Mouse (Mus musculus): ENCODE measurements around the gene Dock2. TPM values are rescaled to one million over a fixed set of nuclear protein-coding genes. Genes with fewer than 3 reads are reported as not detected.
"Not testable (repeated sequence)": the region's sequence is repeated elsewhere in the genome, so short reads cannot be mapped to it uniquely, and the experiment has no call there.

Gene Dock2
- polyA plus RNA-seq, 1 experiment from 2014 or later = 0.53 TPM

DNA sequence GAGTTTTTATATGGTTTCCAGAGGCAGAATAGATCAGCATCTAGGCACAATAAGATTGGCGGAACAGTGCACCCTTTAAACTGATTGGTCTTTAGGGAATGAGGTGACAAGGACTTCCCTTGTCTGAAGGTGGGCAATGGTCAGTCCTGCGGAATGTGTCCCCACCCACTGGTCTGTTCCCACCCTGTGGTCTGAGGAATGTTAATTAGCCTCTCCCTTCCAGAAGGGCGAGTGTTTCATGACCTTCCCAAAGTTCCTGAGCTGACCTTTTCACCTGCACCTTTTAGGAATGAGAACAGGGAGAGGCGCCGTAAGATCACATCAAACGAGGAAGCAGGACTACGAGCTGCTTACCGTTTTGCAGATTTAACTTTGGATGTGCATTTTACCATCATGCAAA lies 14.4 kb upstream of the Dock2 start:
- H3K4me3 ChIP-seq (ENCODE audit: low read depth, low read length); ATAC-seq (replicated peaks; ENCODE audit: insufficient number of reproducible peaks, low FRiP score, low TSS enrichment, low read depth); H3K27ac ChIP-seq (replicated peaks; ENCODE audit: low read depth, low read length); H3K4me2 ChIP-seq (ENCODE audit: low read depth, low read length); H3K36me3 ChIP-seq (replicated peaks; ENCODE audit: control insufficient read depth, insufficient read depth, low read depth, low read length); H3K4me1 ChIP-seq (ENCODE audit: control insufficient read depth, insufficient read depth, low read length); DNase-seq (ENCODE audit: low spot score); H3K9ac ChIP-seq (replicated peaks; ENCODE audit: low read length); H3K27me3 ChIP-seq (ENCODE audit: control insufficient read depth, insufficient read depth, low read length); H3K9me3 ChIP-seq (replicated peaks; ENCODE audit: control insufficient read depth, low read length): not testable (repeated sequence)
- 51% methylated on average over 7 of the region's 8 CpGs for WGBS

DNA sequence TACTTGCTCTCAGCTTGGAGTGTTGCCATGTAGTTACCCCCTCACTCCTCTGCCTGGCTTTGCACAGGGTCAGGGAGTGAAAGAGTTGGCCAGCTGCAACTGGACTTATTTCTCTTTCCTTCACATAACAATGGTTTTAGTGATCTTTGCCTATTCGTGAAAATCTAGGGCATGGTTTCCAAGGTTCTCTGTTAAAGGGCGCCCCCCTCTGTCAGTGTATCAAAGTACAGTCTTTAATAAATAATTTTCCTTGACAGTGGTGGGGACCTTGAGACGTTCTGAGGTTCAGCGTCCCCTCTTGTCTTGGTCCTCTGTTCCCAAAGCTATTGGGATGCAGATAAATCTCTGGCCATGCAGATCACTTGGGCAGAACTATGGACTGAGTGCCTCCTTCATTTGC lies 12.4 kb upstream of the Dock2 start:
- H3K4me2 ChIP-seq (ENCODE audit: low read depth, low read length) = no peak overlapping the region
- no peak overlapping the region for H3K27ac ChIP-seq (replicated peaks; ENCODE audit: low read depth, low read length)
- H3K9ac ChIP-seq (replicated peaks; ENCODE audit: low read length) = no peak overlapping the region
- H3K4me1 ChIP-seq (ENCODE audit: control insufficient read depth, insufficient read depth, low read length) = no peaks in the 10 kb centered on the region
- WGBS = 33% methylated on average over 4 of the region's 4 CpGs
- no peaks in the 10 kb centered on the region for H3K27me3 ChIP-seq (ENCODE audit: control insufficient read depth, insufficient read depth, low read length)
- H3K9me3 ChIP-seq (replicated peaks; ENCODE audit: control insufficient read depth, low read length) = no peaks in the 10 kb centered on the region
- DNase-seq (ENCODE audit: low spot score) (peak; percentile 10), ATAC-seq (replicated peaks; ENCODE audit: insufficient number of reproducible peaks, low FRiP score, low TSS enrichment, low read depth) (no peak)
- H3K4me3 ChIP-seq (ENCODE audit: low read depth, low read length) = no peak overlapping the region
- H3K36me3 ChIP-seq (replicated peaks; ENCODE audit: control insufficient read depth, insufficient read depth, low read depth, low read length) = no peaks in the 10 kb centered on the region

DNA sequence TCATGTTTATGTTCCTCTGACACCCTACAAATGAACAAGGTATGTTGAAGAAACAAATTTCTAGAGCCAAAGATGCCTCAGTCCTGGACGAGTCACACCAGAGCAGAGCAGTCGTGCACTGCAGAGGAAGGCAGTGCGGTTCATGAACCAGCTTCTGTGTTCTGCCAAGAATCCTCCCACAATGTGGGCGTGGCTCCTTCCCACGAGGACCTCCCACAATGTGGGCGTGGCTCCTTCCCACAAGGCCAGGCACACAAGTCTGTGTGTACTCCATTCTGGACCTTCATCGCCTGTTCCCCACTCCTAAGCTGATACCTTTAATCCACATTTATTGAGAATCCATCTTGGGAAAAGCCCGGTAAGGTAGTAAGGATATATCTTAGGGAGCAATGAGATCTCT lies 8.2 kb upstream of the Dock2 start:
- no peaks in the 10 kb centered on the region for H3K9me3 ChIP-seq (replicated peaks; ENCODE audit: control insufficient read depth, low read length)
- DNase-seq (ENCODE audit: low spot score) = no peak
- no peak overlapping the region for H3K4me3 ChIP-seq (ENCODE audit: low read depth, low read length)
- no peaks in the 10 kb centered on the region for H3K4me1 ChIP-seq (ENCODE audit: control insufficient read depth, insufficient read depth, low read length)
- H3K36me3 ChIP-seq (replicated peaks; ENCODE audit: control insufficient read depth, insufficient read depth, low read depth, low read length) = no peaks in the 10 kb centered on the region
- H3K27ac ChIP-seq (replicated peaks; ENCODE audit: low read depth, low read length) = no peak overlapping the region
- no peaks in the 10 kb centered on the region for H3K27me3 ChIP-seq (ENCODE audit: control insufficient read depth, insufficient read depth, low read length)
- no peak overlapping the region for H3K4me2 ChIP-seq (ENCODE audit: low read depth, low read length)
- H3K9ac ChIP-seq (replicated peaks; ENCODE audit: low read length) = no peak overlapping the region
- 61% methylated on average over 8 of the region's 8 CpGs for WGBS
- no peak for ATAC-seq (replicated peaks; ENCODE audit: insufficient number of reproducible peaks, low FRiP score, low TSS enrichment, low read depth)

DNA sequence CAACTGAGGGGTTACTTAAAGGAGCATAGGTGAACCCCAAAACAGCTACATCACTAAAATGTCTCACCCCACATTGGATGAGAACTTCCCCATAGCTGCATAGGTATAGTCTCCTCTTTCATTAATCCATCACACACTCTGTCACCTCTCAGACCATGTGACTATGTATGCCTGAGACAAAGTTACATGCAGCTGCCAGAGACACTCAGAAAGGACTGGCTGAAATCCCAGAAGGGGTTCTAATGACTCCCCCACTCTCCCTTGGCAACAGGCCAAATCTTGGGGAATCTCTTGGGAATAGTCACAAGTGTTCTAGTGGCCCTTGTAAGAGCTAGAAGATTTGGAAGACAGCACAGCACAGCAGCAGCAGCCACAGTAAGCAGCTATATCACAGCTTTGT lies 1.2 kb upstream of the Dock2 start:
- H3K27me3 ChIP-seq (ENCODE audit: control insufficient read depth, insufficient read depth, low read length) = no peaks in the 10 kb centered on the region
- no peaks in the 10 kb centered on the region for H3K36me3 ChIP-seq (replicated peaks; ENCODE audit: control insufficient read depth, insufficient read depth, low read depth, low read length)
- H3K4me3 ChIP-seq (ENCODE audit: low read depth, low read length) = no peak overlapping the region
- ATAC-seq (replicated peaks; ENCODE audit: insufficient number of reproducible peaks, low FRiP score, low TSS enrichment, low read depth) (no peak), DNase-seq (ENCODE audit: low spot score) (no peak)
- no peak overlapping the region for H3K9ac ChIP-seq (replicated peaks; ENCODE audit: low read length)
- H3K27ac ChIP-seq (replicated peaks; ENCODE audit: low read depth, low read length) = no peak overlapping the region
- no peak overlapping the region for H3K4me2 ChIP-seq (ENCODE audit: low read depth, low read length)
- H3K9me3 ChIP-seq (replicated peaks; ENCODE audit: control insufficient read depth, low read length) = no peaks in the 10 kb centered on the region
- no peaks in the 10 kb centered on the region for H3K4me1 ChIP-seq (ENCODE audit: control insufficient read depth, insufficient read depth, low read length)

DNA sequence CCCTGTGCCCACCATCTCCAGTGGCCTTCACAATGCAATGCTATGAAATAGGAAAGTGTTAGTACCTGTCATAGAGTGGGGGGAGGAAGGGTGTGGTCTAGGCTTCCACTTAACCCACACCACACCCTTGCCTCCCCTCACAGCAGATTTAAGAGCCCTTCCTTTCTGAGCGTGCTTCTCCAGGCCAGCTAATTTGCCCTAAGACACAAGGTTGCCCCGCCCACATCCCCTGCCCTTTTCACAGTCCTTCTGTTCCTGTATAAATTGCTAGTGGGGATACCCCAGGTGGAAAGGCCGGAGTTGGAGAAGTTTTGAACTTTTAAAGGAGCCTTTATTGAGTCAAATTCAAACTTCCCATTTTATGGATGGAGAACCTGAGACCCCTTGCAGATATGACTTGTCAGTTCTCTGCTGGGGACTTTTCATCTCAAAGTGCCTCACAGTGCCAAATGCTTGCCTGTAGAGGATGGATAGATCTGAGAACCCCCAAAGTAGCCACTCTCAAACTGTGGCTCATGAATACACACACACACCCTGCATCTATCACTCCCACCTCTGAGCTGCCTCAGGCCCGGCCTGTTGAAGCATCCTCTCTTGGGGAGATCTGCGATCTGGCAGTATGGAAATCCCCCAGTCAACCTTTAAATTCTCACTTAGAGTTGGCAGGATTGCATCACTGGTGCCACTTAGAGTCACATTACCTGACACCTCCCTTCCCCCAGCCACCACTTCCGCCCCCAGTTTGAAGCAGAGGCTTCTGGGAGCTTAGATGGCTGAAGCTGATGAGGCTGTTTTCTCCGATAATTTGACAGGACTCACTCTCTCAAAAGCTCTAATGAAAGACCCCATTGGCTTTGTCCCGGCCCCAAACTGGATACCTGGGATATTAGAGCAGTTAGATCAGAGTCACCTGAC lies 919 bp downstream of the Dock2 start:
- 76% methylated on average over 8 of the region's 8 CpGs for WGBS
- no peaks in the 10 kb centered on the region for H3K4me1 ChIP-seq (ENCODE audit: control insufficient read depth, insufficient read depth, low read length)
- no peak for ATAC-seq (replicated peaks; ENCODE audit: insufficient number of reproducible peaks, low FRiP score, low TSS enrichment, low read depth)

DNA sequence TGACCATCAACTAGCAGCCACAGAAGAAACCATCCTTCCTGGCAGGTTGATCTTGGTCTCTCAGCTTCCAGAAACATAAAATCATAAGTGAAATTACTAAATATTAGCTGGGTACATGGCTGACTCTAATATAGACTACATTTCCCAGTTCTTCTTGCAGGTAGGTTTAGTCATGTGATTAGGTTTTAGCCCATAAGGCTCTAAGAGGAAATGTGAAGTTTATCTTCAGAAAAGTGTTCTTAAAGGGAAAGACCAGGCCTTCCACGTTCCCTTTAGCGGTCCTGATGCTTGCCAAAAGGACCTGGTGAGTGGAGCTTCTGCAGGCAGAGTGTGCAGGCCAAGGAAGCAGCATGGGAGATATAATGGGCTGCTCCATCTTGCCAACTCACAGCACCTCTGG lies 2.9 kb downstream of the Dock2 start:
- H3K27ac ChIP-seq (replicated peaks; ENCODE audit: low read depth, low read length) = no peak overlapping the region
- no peaks in the 10 kb centered on the region for H3K9me3 ChIP-seq (replicated peaks; ENCODE audit: control insufficient read depth, low read length)
- no peak overlapping the region for H3K4me3 ChIP-seq (ENCODE audit: low read depth, low read length)
- WGBS = 87% methylated on average over 2 of the region's 2 CpGs
- H3K4me2 ChIP-seq (ENCODE audit: low read depth, low read length) = no peak overlapping the region
- no peak overlapping the region for H3K9ac ChIP-seq (replicated peaks; ENCODE audit: low read length)
- no peaks in the 10 kb centered on the region for H3K36me3 ChIP-seq (replicated peaks; ENCODE audit: control insufficient read depth, insufficient read depth, low read depth, low read length)
- H3K27me3 ChIP-seq (ENCODE audit: control insufficient read depth, insufficient read depth, low read length) = no peaks in the 10 kb centered on the region
- H3K4me1 ChIP-seq (ENCODE audit: control insufficient read depth, insufficient read depth, low read length) = no peaks in the 10 kb centered on the region
- ATAC-seq (replicated peaks; ENCODE audit: insufficient number of reproducible peaks, low FRiP score, low TSS enrichment, low read depth) (no peak), DNase-seq (ENCODE audit: low spot score) (no peak)

More for the DNA sequence above, 919 bp downstream of the Dock2 start:
- H3K27me3 ChIP-seq (ENCODE audit: control insufficient read depth, insufficient read depth, low read length) = no peaks in the 10 kb centered on the region
- H3K9me3 ChIP-seq (replicated peaks; ENCODE audit: control insufficient read depth, low read length) = no peaks in the 10 kb centered on the region
- H3K4me3 ChIP-seq (ENCODE audit: low read depth, low read length) = no peak overlapping the region
- H3K36me3 ChIP-seq (replicated peaks; ENCODE audit: control insufficient read depth, insufficient read depth, low read depth, low read length) = no peaks in the 10 kb centered on the region
- no peak for DNase-seq (ENCODE audit: low spot score)
- no peak overlapping the region for H3K27ac ChIP-seq (replicated peaks; ENCODE audit: low read depth, low read length)
- H3K4me2 ChIP-seq (ENCODE audit: low read depth, low read length) = no peak overlapping the region
- no peak overlapping the region for H3K9ac ChIP-seq (replicated peaks; ENCODE audit: low read length)

DNA sequence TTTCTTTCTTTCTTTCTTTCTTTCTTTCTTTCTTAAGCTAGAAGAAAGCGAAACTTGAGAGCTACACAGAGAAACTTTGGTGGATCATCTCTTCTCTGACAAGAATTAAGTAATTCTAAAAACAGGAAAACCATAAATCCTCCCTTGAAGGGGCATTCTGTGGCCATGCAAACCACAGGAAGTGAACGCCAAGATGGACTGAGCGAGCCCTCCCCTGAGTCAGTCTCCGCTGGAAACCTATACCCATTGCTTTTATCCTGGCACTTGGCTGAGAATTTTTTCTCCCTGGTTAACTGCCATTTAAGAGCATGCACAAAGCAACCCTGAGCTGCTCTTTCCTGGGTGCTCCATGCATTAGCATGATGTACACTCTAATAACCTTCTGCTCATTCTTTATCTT lies 3.7 kb downstream of the Dock2 start:
- ATAC-seq (replicated peaks; ENCODE audit: insufficient number of reproducible peaks, low FRiP score, low TSS enrichment, low read depth) = no peak
- Histone ChIP-seq H3K9me3 (replicated peaks; ENCODE audit: control insufficient read depth, low read length) (no peaks in the 10 kb centered on the region), H3K4me2 (ENCODE audit: low read depth, low read length) (no peak overlapping the region), H3K27me3 (ENCODE audit: control insufficient read depth, insufficient read depth, low read length) (no peaks in the 10 kb centered on the region), H3K27ac (replicated peaks; ENCODE audit: low read depth, low read length) (no peak overlapping the region), H3K36me3 (replicated peaks; ENCODE audit: control insufficient read depth, insufficient read depth, low read depth, low read length) (no peaks in the 10 kb centered on the region), H3K4me1 (ENCODE audit: control insufficient read depth, insufficient read depth, low read length) (no peaks in the 10 kb centered on the region), H3K9ac (replicated peaks; ENCODE audit: low read length) (no peak overlapping the region), H3K4me3 (ENCODE audit: low read depth, low read length) (no peak overlapping the region)
- no peak for DNase-seq (ENCODE audit: low spot score)
- WGBS = 82% methylated on average over 4 of the region's 4 CpGs

DNA sequence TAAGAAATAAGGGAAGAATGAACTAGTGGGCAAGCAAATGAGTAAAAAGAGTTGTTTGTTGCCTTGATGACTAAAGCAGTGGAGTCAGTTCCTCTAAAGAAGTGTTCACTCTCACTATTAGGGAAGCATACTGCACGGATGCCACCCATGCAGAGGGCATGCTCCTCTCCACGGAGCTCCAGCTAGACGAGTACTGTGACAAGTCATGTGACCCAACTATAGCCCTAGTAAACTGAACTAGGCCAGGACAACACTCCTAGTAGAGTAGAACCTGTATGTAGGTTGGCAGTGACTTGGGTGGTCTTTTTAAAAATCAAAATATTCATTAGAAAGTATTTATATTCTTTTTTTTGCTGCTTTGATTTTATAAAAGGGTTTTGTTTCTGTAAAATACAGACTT lies 5.3 kb downstream of the Dock2 start:
- Histone ChIP-seq H3K4me2 (ENCODE audit: low read depth, low read length) (no peak overlapping the region), H3K9ac (replicated peaks; ENCODE audit: low read length) (no peak overlapping the region), H3K27ac (replicated peaks; ENCODE audit: low read depth, low read length) (no peak overlapping the region), H3K9me3 (replicated peaks; ENCODE audit: control insufficient read depth, low read length) (no peaks in the 10 kb centered on the region), H3K4me3 (ENCODE audit: low read depth, low read length) (no peak overlapping the region), H3K27me3 (ENCODE audit: control insufficient read depth, insufficient read depth, low read length) (no peaks in the 10 kb centered on the region), H3K36me3 (replicated peaks; ENCODE audit: control insufficient read depth, insufficient read depth, low read depth, low read length) (no peaks in the 10 kb centered on the region), H3K4me1 (ENCODE audit: control insufficient read depth, insufficient read depth, low read length) (no peaks in the 10 kb centered on the region)
- 76% methylated on average over 3 of the region's 3 CpGs for WGBS
- ATAC-seq (replicated peaks; ENCODE audit: insufficient number of reproducible peaks, low FRiP score, low TSS enrichment, low read depth) (no peak), DNase-seq (ENCODE audit: low spot score) (no peak)

All from embryonic facial prominence, embryonic 11.5 days (tissue).